Mouse (Mus musculus): Measurements from ENCODE around the gene Shroom3. TPM values are rescaled to one million over a fixed set of nuclear protein-coding genes. Genes with fewer than 3 reads are reported as not detected.

Shroom3 gene
- polyA plus RNA-seq, 1 experiment, result 0.57 TPM

- TF ChIP-seq MYOG (IDR thresholded peaks at IDR 0.05; ENCODE audit: control insufficient read depth, extremely low read depth, insufficient read length), result no peak
- TF ChIP-seq CEBPB (IDR thresholded peaks at IDR 0.05; ENCODE audit: low read depth), result no peak
- no peak for TF ChIP-seq USF1 (IDR thresholded peaks at IDR 0.05; ENCODE audit: low read depth)
- H3K79me3 ChIP-seq (ENCODE audit: low read depth), result no peaks in the 10 kb centered on the region
Observed at GRCm38 (mm10) chr5:92812936-92813335, 129.7 kb downstream of the Shroom3 start.

GRCm38 (mm10) chr5:92813562-92813961 is 130.3 kb downstream of the Shroom3 start:
- no peak for TF ChIP-seq USF1 (IDR thresholded peaks at IDR 0.05; ENCODE audit: low read depth)
- TF ChIP-seq MYOD1 (IDR thresholded peaks at IDR 0.05; ENCODE audit: control insufficient read depth, insufficient read length, low read depth), result no peak
- no peak for TF ChIP-seq MYOG (IDR thresholded peaks at IDR 0.05; ENCODE audit: control insufficient read depth, extremely low read depth, insufficient read length)
- TF ChIP-seq MAX (IDR thresholded peaks at IDR 0.05), result no peak
- no peak for TF ChIP-seq CTCF (IDR thresholded peaks at IDR 0.05; ENCODE audit: control insufficient read depth, insufficient read depth, insufficient read length)
- no peak for TF ChIP-seq CEBPB (IDR thresholded peaks at IDR 0.05; ENCODE audit: low read depth)
- TF ChIP-seq FOSL1 (IDR thresholded peaks at IDR 0.05; ENCODE audit: insufficient read depth, low read length, poor library complexity, severe bottlenecking), result no peak
- Histone ChIP-seq H3K79me2 (ENCODE audit: control insufficient read depth, insufficient read depth) (no peaks in the 10 kb centered on the region), H3K4me3 (ENCODE audit: insufficient read depth, poor library complexity, severe bottlenecking) (no peak overlapping the region), H3ac (ENCODE audit: control insufficient read depth, insufficient read length, low read depth) (no peak overlapping the region), H3K36me3 (ENCODE audit: control insufficient read depth, insufficient read depth) (no peaks in the 10 kb centered on the region), H3K27me3 (ENCODE audit: control insufficient read depth, insufficient read depth, insufficient read length) (no peaks in the 10 kb centered on the region), H3K79me3 (ENCODE audit: low read depth) (no peaks in the 10 kb centered on the region)

More at GRCm38 (mm10) chr5:92812936-92813335, 129.7 kb downstream of the Shroom3 start:
- no peaks in the 10 kb centered on the region for H3K27me3 ChIP-seq (ENCODE audit: control insufficient read depth, insufficient read depth, insufficient read length)
- no peak overlapping the region for H3K4me3 ChIP-seq (ENCODE audit: insufficient read depth, poor library complexity, severe bottlenecking)
- no peak overlapping the region for H3ac ChIP-seq (ENCODE audit: control insufficient read depth, insufficient read length, low read depth)
- no peaks in the 10 kb centered on the region for H3K79me2 ChIP-seq (ENCODE audit: control insufficient read depth, insufficient read depth)
- no peaks in the 10 kb centered on the region for H3K36me3 ChIP-seq (ENCODE audit: control insufficient read depth, insufficient read depth)

- H3K36me3 ChIP-seq (ENCODE audit: control insufficient read depth, insufficient read depth), result no peaks in the 10 kb centered on the region
Observed at GRCm38 (mm10) chr5:92814621-92815020, 131.4 kb downstream of the Shroom3 start.

GRCm38 (mm10) chr5:92817122-92817822 is 134.0 kb downstream of the Shroom3 start:
- H3K27me3 ChIP-seq (ENCODE audit: control insufficient read depth, insufficient read depth, insufficient read length), result no peaks in the 10 kb centered on the region
- H3K79me3 ChIP-seq (ENCODE audit: low read depth), result no peaks in the 10 kb centered on the region
- no peak overlapping the region for H3ac ChIP-seq (ENCODE audit: control insufficient read depth, insufficient read length, low read depth)
- TF ChIP-seq MYOD1 (IDR thresholded peaks at IDR 0.05; ENCODE audit: control insufficient read depth, insufficient read length, low read depth) (no peak), MYOG (IDR thresholded peaks at IDR 0.05; ENCODE audit: control insufficient read depth, extremely low read depth, insufficient read length) (no peak), CEBPB (IDR thresholded peaks at IDR 0.05; ENCODE audit: low read depth) (no peak), CTCF (IDR thresholded peaks at IDR 0.05; ENCODE audit: control insufficient read depth, insufficient read depth, insufficient read length) (no peak), FOSL1 (IDR thresholded peaks at IDR 0.05; ENCODE audit: insufficient read depth, low read length, poor library complexity, severe bottlenecking) (no peak), USF1 (IDR thresholded peaks at IDR 0.05; ENCODE audit: low read depth) (no peak), MAX (IDR thresholded peaks at IDR 0.05) (no peak)
- H3K36me3 ChIP-seq (ENCODE audit: control insufficient read depth, insufficient read depth), result no peaks in the 10 kb centered on the region
- no peaks in the 10 kb centered on the region for H3K79me2 ChIP-seq (ENCODE audit: control insufficient read depth, insufficient read depth)
- no peak overlapping the region for H3K4me3 ChIP-seq (ENCODE audit: insufficient read depth, poor library complexity, severe bottlenecking)

More at GRCm38 (mm10) chr5:92814621-92815020, 131.4 kb downstream of the Shroom3 start:
- H3K79me3 ChIP-seq (ENCODE audit: low read depth), result no peaks in the 10 kb centered on the region
- H3K79me2 ChIP-seq (ENCODE audit: control insufficient read depth, insufficient read depth), result no peaks in the 10 kb centered on the region
- no peak overlapping the region for H3ac ChIP-seq (ENCODE audit: control insufficient read depth, insufficient read length, low read depth)
- H3K27me3 ChIP-seq (ENCODE audit: control insufficient read depth, insufficient read depth, insufficient read length), result no peaks in the 10 kb centered on the region
- no peak for TF ChIP-seq USF1 (IDR thresholded peaks at IDR 0.05; ENCODE audit: low read depth)
- TF ChIP-seq MYOD1 (IDR thresholded peaks at IDR 0.05; ENCODE audit: control insufficient read depth, insufficient read length, low read depth), result no peak
- TF ChIP-seq FOSL1 (IDR thresholded peaks at IDR 0.05; ENCODE audit: insufficient read depth, low read length, poor library complexity, severe bottlenecking), result no peak
- TF ChIP-seq CTCF (IDR thresholded peaks at IDR 0.05; ENCODE audit: control insufficient read depth, insufficient read depth, insufficient read length), result no peak
- no peak overlapping the region for H3K4me3 ChIP-seq (ENCODE audit: insufficient read depth, poor library complexity, severe bottlenecking)

GRCm38 (mm10) chr5:92821370-92821769 is 138.1 kb downstream of the Shroom3 start:
- no peaks in the 10 kb centered on the region for H3K79me3 ChIP-seq (ENCODE audit: low read depth)
- H3K36me3 ChIP-seq (ENCODE audit: control insufficient read depth, insufficient read depth), result no peaks in the 10 kb centered on the region
- H3K79me2 ChIP-seq (ENCODE audit: control insufficient read depth, insufficient read depth), result no peaks in the 10 kb centered on the region
- TF ChIP-seq MAX (IDR thresholded peaks at IDR 0.05) (no peak), MYOG (IDR thresholded peaks at IDR 0.05; ENCODE audit: control insufficient read depth, extremely low read depth, insufficient read length) (no peak), MYOD1 (IDR thresholded peaks at IDR 0.05; ENCODE audit: control insufficient read depth, insufficient read length, low read depth) (no peak), USF1 (IDR thresholded peaks at IDR 0.05; ENCODE audit: low read depth) (no peak), CEBPB (IDR thresholded peaks at IDR 0.05; ENCODE audit: low read depth) (no peak), CTCF (IDR thresholded peaks at IDR 0.05; ENCODE audit: control insufficient read depth, insufficient read depth, insufficient read length) (no peak)
- no peak overlapping the region for H3ac ChIP-seq (ENCODE audit: control insufficient read depth, insufficient read length, low read depth)
- no peaks in the 10 kb centered on the region for H3K27me3 ChIP-seq (ENCODE audit: control insufficient read depth, insufficient read depth, insufficient read length)
- H3K4me3 ChIP-seq (ENCODE audit: insufficient read depth, poor library complexity, severe bottlenecking), result no peak overlapping the region

- no peak overlapping the region for H3ac ChIP-seq (ENCODE audit: control insufficient read depth, insufficient read length, low read depth)
- H3K4me3 ChIP-seq (ENCODE audit: insufficient read depth, poor library complexity, severe bottlenecking), result no peak overlapping the region
- no peak for TF ChIP-seq USF1 (IDR thresholded peaks at IDR 0.05; ENCODE audit: low read depth)
- no peak for TF ChIP-seq MAX (IDR thresholded peaks at IDR 0.05)
- TF ChIP-seq CTCF (IDR thresholded peaks at IDR 0.05; ENCODE audit: control insufficient read depth, insufficient read depth, insufficient read length), result no peak
- no peak for TF ChIP-seq CEBPB (IDR thresholded peaks at IDR 0.05; ENCODE audit: low read depth)
- no peaks in the 10 kb centered on the region for H3K36me3 ChIP-seq (ENCODE audit: control insufficient read depth, insufficient read depth)
- no peaks in the 10 kb centered on the region for H3K27me3 ChIP-seq (ENCODE audit: control insufficient read depth, insufficient read depth, insufficient read length)
- no peaks in the 10 kb centered on the region for H3K79me2 ChIP-seq (ENCODE audit: control insufficient read depth, insufficient read depth)
- H3K79me3 ChIP-seq (ENCODE audit: low read depth), result no peaks in the 10 kb centered on the region
Observed at GRCm38 (mm10) chr5:92823495-92823894, 140.3 kb downstream of the Shroom3 start.
